Mouse (Mus musculus) cerebral cortex, adult 2 months (tissue): Measurements from ENCODE around the gene Csdc2.

ENCODE experiments used
- WGBS: fragments of 180-500 bp; shearing (Covaris S2); methylation state at CpG from one replicate; pipeline ENCODE4 v1.1.7; 2018; 5-methylcytosine and 5-hydroxymethylcytosine counted together

Gene Csdc2

GRCm38 (mm10) chr15:81925760-81926445, 10.7 kb upstream of the Csdc2 start, which contains the start of gene Polr3h:
Gene Polr3h, minus strand, starts transcription at chr15:81926240.
- WGBS, result under 1% methylated on average over 54 of the region's 54 CpGs

- whole genome bisulfite sequencing, result 15% methylated on average over 9 of the region's 9 CpGs
Measured at GRCm38 (mm10) chr15:81926446-81926822, 10.1 kb upstream of the Csdc2 start.

GRCm38 (mm10) chr15:81927741-81928140, 8.8 kb upstream of the Csdc2 start:
- 40% methylated on average over 4 of the region's 4 CpGs for WGBS

- 23% methylated on average over 11 of the region's 11 CpGs for WGBS
Measured at GRCm38 (mm10) chr15:81928277-81928676, 8.3 kb upstream of the Csdc2 start.

GRCm38 (mm10) chr15:81932951-81933470, 3.5 kb upstream of the Csdc2 start:
- WGBS, result 18% methylated on average over 12 of the region's 12 CpGs

GRCm38 (mm10) chr15:81933986-81934385, 2.6 kb upstream of the Csdc2 start:
- 82% methylated on average over 1 of the region's 1 CpGs for WGBS

GRCm38 (mm10) chr15:81935869-81936637, 506 bp upstream of the Csdc2 start:
- WGBS, result 51% methylated on average over 7 of the region's 7 CpGs

- 7% methylated on average over 19 of the region's 19 CpGs for WGBS
Measured at GRCm38 (mm10) chr15:81937098-81937972, 776 bp downstream of the Csdc2 start.

- WGBS, result 19% methylated on average over 2 of the region's 2 CpGs
Measured at GRCm38 (mm10) chr15:81938246-81938645, 1.7 kb downstream of the Csdc2 start.

GRCm38 (mm10) chr15:81939157-81939715, 2.7 kb downstream of the Csdc2 start:
- 54% methylated on average over 10 of the region's 10 CpGs for WGBS

GRCm38 (mm10) chr15:81939774-81940173, 3.2 kb downstream of the Csdc2 start:
- 88% methylated on average over 4 of the region's 4 CpGs for WGBS

- WGBS, result 90% methylated on average over 5 of the region's 5 CpGs
Measured at GRCm38 (mm10) chr15:81940219-81940618, 3.7 kb downstream of the Csdc2 start.

GRCm38 (mm10) chr15:81941010-81941409, 4.5 kb downstream of the Csdc2 start:
- WGBS, result 99% methylated on average over 2 of the region's 2 CpGs

GRCm38 (mm10) chr15:81943176-81943749, 6.7 kb downstream of the Csdc2 start:
- 36% methylated on average over 9 of the region's 9 CpGs for WGBS

- 82% methylated on average over 10 of the region's 10 CpGs for WGBS
Measured at GRCm38 (mm10) chr15:81949076-81949475, 12.5 kb downstream of the Csdc2 start.

- WGBS, result 71% methylated on average over 11 of the region's 11 CpGs
Measured at GRCm38 (mm10) chr15:81949476-81950131, 13.0 kb downstream of the Csdc2 start.

GRCm38 (mm10) chr15:81950716-81951115, 14.2 kb downstream of the Csdc2 start:
- 88% methylated on average over 5 of the region's 5 CpGs for WGBS

GRCm38 (mm10) chr15:81951159-81951558, 14.6 kb downstream of the Csdc2 start:
- WGBS, result 68% methylated on average over 9 of the region's 9 CpGs

- WGBS, result 71% methylated on average over 4 of the region's 4 CpGs
Measured at GRCm38 (mm10) chr15:81952310-81952709, 15.8 kb downstream of the Csdc2 start.

GRCm38 (mm10) chr15:81954151-81954583, 17.6 kb downstream of the Csdc2 start:
- 71% methylated on average over 9 of the region's 9 CpGs for WGBS

- WGBS, result 93% methylated on average over 6 of the region's 6 CpGs
Measured at GRCm38 (mm10) chr15:81954716-81955115, 18.2 kb downstream of the Csdc2 start.
